Mouse (Mus musculus) thymus, adult 2 months (tissue): ENCODE data around the gene Zp3. TPM values are rescaled to one million over a fixed set of nuclear protein-coding genes. Genes with fewer than 3 reads are reported as not detected.

ENCODE experiments used
- DNase-seq: peaks from one replicate; pipeline ENCODE4 v3.0.0; 2021
- H3K27ac ChIP-seq: fragments of 200-500 bp; 2 replicates; pipeline ENCODE4 v1.5.1; 2012; ENCODE audit warnings: low read length, control low read depth; ENCODE audit not compliant: control insufficient read depth, insufficient read depth
- H3K27me3 ChIP-seq: fragments of 200-500 bp; 2 replicates; pipeline ENCODE4 v1.6.1; 2012; ENCODE audit warnings: mild to moderate bottlenecking, low read length, moderate library complexity, mixed read lengths; ENCODE audit not compliant: control insufficient read depth, insufficient read depth
- H3K36me3 ChIP-seq: fragments of 200-500 bp; 2 replicates; pipeline ENCODE4 v1.6.1; 2012; ENCODE audit warnings: mild to moderate bottlenecking, low read length, moderate library complexity; ENCODE audit not compliant: control insufficient read depth, insufficient read depth
- H3K4me1 ChIP-seq: fragments of 200-500 bp; replicated peaks from 2 replicates; pipeline ENCODE4 v1.6.1; 2012; ENCODE audit warnings: low read length; ENCODE audit not compliant: control insufficient read depth, insufficient read depth
- H3K4me3 ChIP-seq: fragments of 200-500 bp; 2 replicates; pipeline ENCODE4 v1.5.1; 2012; ENCODE audit warnings: mild to moderate bottlenecking, low read length, control low read depth, moderate library complexity; ENCODE audit not compliant: control insufficient read depth, insufficient read depth
- CTCF ChIP-seq: fragments of 200-500 bp; IDR thresholded peaks from 2 replicates; pipeline ENCODE4 v1.5.1; 2012; ENCODE audit warnings: mild to moderate bottlenecking, control low read depth, low read length, moderate library complexity, borderline replicate concordance; ENCODE audit not compliant: control insufficient read depth, poor library complexity, insufficient read depth; ENCODE audit errors: extremely low read depth
- POLR2A ChIP-seq: fragments of 200-500 bp; IDR thresholded peaks from 2 replicates; pipeline ENCODE4 v1.6.1; 2012; ENCODE audit warnings: mild to moderate bottlenecking, low read length, control low read depth, moderate library complexity; ENCODE audit not compliant: control insufficient read depth, poor library complexity, insufficient read depth; ENCODE audit errors: extremely low read depth
- WGBS: fragments of 180-500 bp; shearing (Covaris S2); methylation state at CpG from one replicate; pipeline ENCODE4 v1.1.7; 2018; 5-methylcytosine and 5-hydroxymethylcytosine counted together
- polyA plus RNA-seq: library from polyadenylated mRNA; depleted of rRNA; stranded (reverse); fragments of >200 nt; gene quantifications from 2 replicates; pipeline ENCODE4 v1.2.3, GENCODE M21; 2012

Gene Zp3
- polyA plus RNA-seq, 1 experiment, result 1.1 TPM

DNA sequence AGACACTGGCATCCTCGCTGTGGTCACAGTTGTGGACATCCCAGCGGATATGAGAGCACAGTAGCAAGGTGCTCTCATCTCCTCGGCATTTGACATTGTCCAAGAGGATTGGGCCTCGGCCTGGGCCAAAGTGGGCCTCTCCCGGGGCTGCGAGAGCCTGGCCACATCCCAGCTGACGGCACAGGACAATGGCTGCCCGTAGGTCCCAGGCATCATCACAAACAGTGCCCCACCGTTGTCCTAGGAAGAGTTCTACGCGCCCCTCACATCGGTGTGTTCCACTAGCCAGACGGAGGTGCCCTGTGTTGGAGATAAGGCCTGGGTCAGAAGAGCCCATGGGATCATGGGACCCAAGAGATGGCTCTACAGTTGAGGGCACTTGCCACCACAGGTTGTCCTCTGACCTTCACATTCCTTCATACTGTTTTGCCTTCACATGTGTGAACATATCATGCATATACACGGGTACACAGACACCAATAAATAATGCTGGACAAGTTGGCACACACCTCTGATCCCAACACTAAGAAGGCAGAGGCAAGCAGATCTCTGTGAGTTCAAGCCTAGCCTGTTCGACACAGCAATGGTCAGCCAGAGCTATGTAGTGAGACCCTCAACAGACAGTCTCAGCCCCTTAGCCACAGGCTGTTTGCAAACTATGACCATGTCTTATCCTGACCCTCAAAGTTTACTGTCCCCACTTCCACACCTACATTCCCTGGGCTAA lies 18.8 kb upstream of the Zp3 start:
- Histone ChIP-seq H3K27me3 (no peaks in the 10 kb centered on the region), H3K4me1 (peaks cover 33% of the 10 kb centered on the region), H3K27ac (no peak overlapping the region), H3K36me3 (no peaks in the 10 kb centered on the region), H3K4me3 (no peak overlapping the region)
- TF ChIP-seq POLR2A, result no peak
- no peak for TF ChIP-seq CTCF
- WGBS, result 97% methylated on average over 15 of the region's 15 CpGs
- DNase-seq, result no peak

DNA sequence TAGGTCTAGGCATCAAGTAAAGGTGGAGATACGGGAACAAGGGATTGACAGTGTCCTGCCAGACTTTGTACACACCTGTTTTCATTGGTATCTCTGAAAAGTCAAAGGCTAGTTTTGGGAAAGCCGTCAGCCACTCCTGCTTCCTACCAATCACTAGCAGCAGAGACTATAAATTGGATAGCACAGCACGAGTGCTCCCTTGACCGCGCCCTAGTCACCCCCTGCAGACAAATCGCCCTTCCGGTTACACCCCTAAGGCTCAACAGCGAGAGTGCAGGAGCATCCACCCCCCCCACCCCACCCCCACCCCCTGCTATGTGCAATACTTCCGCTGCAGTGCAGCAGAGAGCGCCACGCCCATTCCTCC lies 17.8 kb upstream of the Zp3 start:
- WGBS, result under 1% methylated on average over 11 of the region's 11 CpGs
- H3K4me1 ChIP-seq, result peaks cover 27% of the 10 kb centered on the region
- H3K4me3 ChIP-seq, result peak overlapping the region; percentile 43

DNA sequence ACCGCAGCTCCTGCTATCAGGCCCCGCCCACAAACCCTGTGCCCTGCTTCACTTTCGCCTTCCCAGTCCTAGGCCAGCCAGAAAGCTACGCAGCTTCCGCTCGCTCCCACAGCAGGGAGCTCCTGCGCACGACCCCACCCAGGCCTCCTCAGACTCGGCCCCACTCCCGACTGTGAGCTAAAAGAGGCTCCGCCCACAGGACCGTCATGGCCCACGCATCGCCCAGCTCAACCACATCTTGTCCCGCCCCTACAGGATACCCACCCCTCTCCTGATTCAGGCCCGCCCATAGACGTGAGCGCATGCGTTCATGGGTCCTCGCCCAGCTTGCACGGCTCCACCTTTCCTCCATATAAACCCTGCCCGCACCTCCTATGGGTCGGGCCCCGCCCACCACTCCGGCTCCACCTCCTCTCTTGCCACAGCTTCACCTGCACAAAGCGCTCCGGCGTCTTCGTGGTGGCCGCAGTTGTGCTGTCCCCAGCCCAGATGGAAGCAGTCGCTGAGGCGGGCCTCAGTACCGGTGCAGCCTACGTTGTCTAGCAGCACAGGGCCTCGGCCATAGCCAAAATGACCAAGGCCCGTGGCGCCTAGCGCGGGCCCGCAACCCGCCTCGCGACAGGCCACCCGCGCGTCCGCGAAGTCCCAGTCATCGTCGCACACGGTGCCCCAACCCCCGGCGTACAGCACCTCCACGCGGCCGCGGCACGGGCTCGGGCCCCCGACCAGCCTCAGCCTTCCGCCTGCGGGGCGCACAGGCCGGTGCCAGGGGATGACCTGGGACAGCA lies 17.2 kb upstream of the Zp3 start:
- under 1% methylated on average over 64 of the region's 64 CpGs for WGBS
- H3K4me3 ChIP-seq, result peak overlapping the region; percentile 45
- H3K4me1 ChIP-seq, result peaks cover 25% of the 10 kb centered on the region
- no peaks in the 10 kb centered on the region for H3K36me3 ChIP-seq
- peak overlapping the region; percentile 29 for H3K27ac ChIP-seq
- no peaks in the 10 kb centered on the region for H3K27me3 ChIP-seq
- DNase-seq, result peak; percentile 98
- TF ChIP-seq POLR2A (peak; percentile 87), CTCF (0 out of 2 replicates have a peak, but pooled peaks have one; percentile 33)

More for the DNA sequence above, 17.8 kb upstream of the Zp3 start:
- Histone ChIP-seq H3K27ac (peak overlapping the region; percentile 91), H3K36me3 (no peaks in the 10 kb centered on the region), H3K27me3 (no peaks in the 10 kb centered on the region)
- DNase-seq, result no peak
- TF ChIP-seq POLR2A (peak; percentile 11; the same call in 1 of the 2 replicates), CTCF (no peak)

DNA sequence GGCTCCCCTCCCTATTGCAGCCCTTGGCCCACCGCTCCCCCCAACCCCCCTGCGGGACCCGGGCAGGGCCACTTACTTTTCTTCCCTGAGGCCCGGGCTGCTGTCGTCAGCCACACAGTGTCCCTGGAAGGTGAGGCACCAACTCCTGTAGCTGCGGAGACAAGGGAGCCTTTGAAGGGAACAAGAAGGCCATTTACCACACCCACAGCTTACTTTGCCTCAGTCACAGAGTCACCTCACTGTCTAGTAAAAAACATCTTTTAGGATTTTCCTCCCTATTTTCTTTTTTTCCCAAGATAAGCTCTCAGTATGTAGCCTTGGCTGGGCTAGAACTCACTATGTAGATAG lies 16.6 kb upstream of the Zp3 start:
- WGBS, result 7% methylated on average over 6 of the region's 6 CpGs
- no peak for TF ChIP-seq CTCF
- TF ChIP-seq POLR2A, result no peak
- Histone ChIP-seq H3K27me3 (no peaks in the 10 kb centered on the region), H3K36me3 (no peaks in the 10 kb centered on the region), H3K27ac (peak overlapping the region; percentile 11; the same call in 1 of the 2 replicates), H3K4me1 (peaks cover 20% of the 10 kb centered on the region), H3K4me3 (peak overlapping the region; percentile 45)
- DNase-seq, result no peak

DNA sequence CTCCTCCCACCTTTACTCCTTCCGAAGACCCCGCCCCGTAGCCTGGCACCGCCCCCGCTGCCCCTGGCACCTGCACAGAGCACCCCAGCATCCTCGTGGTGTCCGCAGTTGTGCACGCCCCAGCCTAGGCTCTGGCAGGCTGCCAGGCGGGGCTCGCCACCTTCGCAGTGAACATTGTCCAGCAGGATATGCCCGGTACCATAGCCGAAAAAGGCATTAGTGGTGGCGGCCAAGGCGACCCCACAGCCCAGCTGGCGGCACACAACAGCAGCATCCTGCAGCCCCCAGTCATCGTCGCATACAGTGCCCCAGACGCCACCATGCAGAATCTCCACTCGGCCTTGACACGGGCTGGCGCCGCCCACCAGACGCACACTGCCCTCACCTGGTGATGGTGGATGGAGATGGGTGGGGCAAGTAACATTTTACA lies 14.4 kb upstream of the Zp3 start:
- no peaks in the 10 kb centered on the region for H3K36me3 ChIP-seq
- 43% methylated on average over 24 of the region's 24 CpGs for WGBS
- H3K4me3 ChIP-seq, result no peak overlapping the region
- H3K27me3 ChIP-seq, result no peaks in the 10 kb centered on the region
- TF ChIP-seq CTCF (no peak), POLR2A (no peak)
- H3K27ac ChIP-seq, result no peak overlapping the region
- peaks cover 20% of the 10 kb centered on the region for H3K4me1 ChIP-seq
- no peak for DNase-seq

DNA sequence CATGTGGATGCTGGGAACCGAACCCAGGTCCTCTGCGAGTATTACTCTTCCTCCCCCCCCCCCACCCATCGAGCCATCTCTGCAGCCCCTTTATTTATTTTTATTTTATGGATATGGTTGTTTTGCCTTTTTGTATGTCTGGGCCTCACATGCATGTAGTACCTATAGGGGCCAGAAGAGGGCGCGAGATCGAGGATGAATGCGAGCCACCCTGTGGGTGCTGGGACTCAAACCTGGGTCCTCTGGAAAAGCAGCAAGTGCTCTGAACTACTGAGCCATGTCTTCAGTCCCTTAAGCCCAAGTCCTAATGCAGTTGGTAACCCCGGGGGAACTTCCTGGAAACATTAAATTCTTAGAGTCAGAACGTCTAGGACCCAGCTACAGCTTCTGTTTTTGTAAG lies 13.0 kb upstream of the Zp3 start:
- Histone ChIP-seq H3K27me3 (no peaks in the 10 kb centered on the region), H3K36me3 (no peaks in the 10 kb centered on the region), H3K27ac (no peak overlapping the region), H3K4me3 (no peak overlapping the region), H3K4me1 (peaks cover 10% of the 10 kb centered on the region)
- TF ChIP-seq POLR2A (no peak), CTCF (peak; percentile 74; the same call in 1 of the 2 replicates)
- DNase-seq, result peak; percentile 35
- WGBS, result 70% methylated on average over 9 of the region's 9 CpGs

DNA sequence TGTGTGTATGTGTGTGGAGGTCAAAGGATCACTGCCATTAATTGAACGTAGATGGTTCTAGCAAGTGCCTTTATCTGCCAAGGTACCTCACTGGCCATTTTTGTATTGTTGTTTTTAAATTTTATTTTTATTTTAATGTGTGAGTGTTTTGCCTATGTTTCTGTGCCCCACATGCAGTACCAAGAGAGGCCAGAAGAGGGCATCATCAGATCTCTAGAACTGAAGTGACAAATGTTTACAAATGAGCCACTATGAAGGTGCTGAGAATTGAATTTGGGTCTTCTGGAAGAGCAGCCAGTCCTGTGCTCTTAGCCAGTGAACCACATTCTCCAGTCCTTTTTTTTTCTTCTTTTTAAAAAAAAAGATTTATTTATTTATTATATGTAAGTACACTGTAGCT lies 11.1 kb upstream of the Zp3 start:
- Histone ChIP-seq H3K4me1 (peaks cover 4% of the 10 kb centered on the region; the same call in 1 of the 2 replicates), H3K4me3 (no peak overlapping the region), H3K36me3 (no peaks in the 10 kb centered on the region), H3K27ac (no peak overlapping the region), H3K27me3 (no peaks in the 10 kb centered on the region)
- 73% methylated on average over 1 of the region's 1 CpGs for WGBS
- TF ChIP-seq CTCF (no peak), POLR2A (no peak)
- peak; percentile 70 for DNase-seq
